Mouse (Mus musculus): ENCODE measurements around the gene Grik4.

GRCm38 (mm10) chr9:42504971-42505510, 439.3 kb downstream of the Grik4 start:
- TF ChIP-seq KAT2A (IDR thresholded peaks at IDR 0.05; ENCODE audit: insufficient replicate concordance, low read length) (no peak), HCFC1 (IDR thresholded peaks at IDR 0.05; ENCODE audit: low read depth, low read length) (no peak), CTCF (conservative IDR thresholded peaks at IDR 0.05 in 1 of 2, IDR thresholded peaks at IDR 0.05 in 1 of 2; ENCODE audit: low read depth in 2 of 2, low read length in 2 of 2) (no peak), POLR2A (IDR thresholded peaks at IDR 0.05; ENCODE audit: low read depth, low read length) (no peak), NRF1 (IDR thresholded peaks at IDR 0.05; ENCODE audit: low read depth, low read length) (no peak), EP300 (IDR thresholded peaks at IDR 0.05; ENCODE audit: low read length) (no peak), MAX (IDR thresholded peaks at IDR 0.05; ENCODE audit: low read length) (no peak), BHLHE40 (IDR thresholded peaks at IDR 0.05; ENCODE audit: low read depth, low read length) (no peak), CHD1 (IDR thresholded peaks at IDR 0.05; ENCODE audit: low read depth, low read length) (no peak), USF1 (IDR thresholded peaks at IDR 0.05; ENCODE audit: low read depth, low read length) (no peak), SIN3A (IDR thresholded peaks at IDR 0.05; ENCODE audit: low read length) (no peak), TCF12 (IDR thresholded peaks at IDR 0.05; ENCODE audit: low read depth, low read length) (no peak), ZC3H11A (IDR thresholded peaks at IDR 0.05; ENCODE audit: low read depth, low read length) (no peak), ZKSCAN1 (IDR thresholded peaks at IDR 0.05; ENCODE audit: borderline replicate concordance, low read depth, low read length) (no peak)

Data from CH12.LX (cell line).